Mouse (Mus musculus) WW6 (cell line): ENCODE measurements around the gene Eif2b4.
"Not testable (repeated sequence)": the region's sequence is repeated elsewhere in the genome, so short reads cannot be mapped to it uniquely, and the experiment has no call there.

ENCODE experiments used
- DNase-seq: peaks from one replicate; pipeline ENCODE4 v3.0.0-alpha.2; 2013; ENCODE audit warnings: low read depth, low spot score

The Eif2b4 gene

DNA sequence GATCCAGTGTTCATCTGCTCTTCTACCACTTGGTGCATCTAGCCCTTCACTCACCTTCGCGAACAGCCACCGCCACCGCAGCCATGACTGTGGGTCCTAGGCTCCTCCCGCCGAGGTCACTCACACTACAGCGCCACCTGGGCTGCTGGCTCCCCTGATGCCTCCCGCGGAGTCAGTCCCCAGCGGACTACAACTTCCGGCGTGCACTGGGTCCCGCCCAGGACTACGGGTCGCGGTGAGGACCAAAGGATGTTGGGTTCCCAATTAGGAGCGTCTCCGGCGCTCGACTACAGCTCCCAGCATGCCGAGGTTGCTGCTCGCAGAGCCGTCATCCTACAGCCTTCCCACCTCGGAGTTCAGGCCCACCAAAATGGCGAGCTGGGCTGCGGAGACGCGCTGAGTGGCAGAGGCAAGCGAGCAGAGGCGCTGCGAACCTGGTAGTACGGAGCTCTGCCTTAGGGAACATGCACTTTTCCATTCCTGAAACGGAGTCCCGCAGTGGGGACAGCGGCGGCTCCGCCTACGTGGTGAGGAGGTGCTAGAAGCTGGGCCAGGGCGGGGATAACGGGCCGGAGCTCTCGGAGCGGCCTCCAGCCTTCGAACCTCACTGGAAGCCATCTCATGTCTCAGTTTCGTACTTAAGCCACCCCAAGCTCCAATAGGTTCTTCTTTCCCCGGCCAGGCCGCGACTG, at the start of gene Eif2b4, which contains the start of gene Snx17:
Gene Eif2b4 (minus strand): TSS at position 492 of the 692 bp plus-strand sequence.
Gene Snx17 (plus strand): TSS at position 289 of the 692 bp plus-strand sequence.
- DNase-seq, result peak; percentile 97

DNA sequence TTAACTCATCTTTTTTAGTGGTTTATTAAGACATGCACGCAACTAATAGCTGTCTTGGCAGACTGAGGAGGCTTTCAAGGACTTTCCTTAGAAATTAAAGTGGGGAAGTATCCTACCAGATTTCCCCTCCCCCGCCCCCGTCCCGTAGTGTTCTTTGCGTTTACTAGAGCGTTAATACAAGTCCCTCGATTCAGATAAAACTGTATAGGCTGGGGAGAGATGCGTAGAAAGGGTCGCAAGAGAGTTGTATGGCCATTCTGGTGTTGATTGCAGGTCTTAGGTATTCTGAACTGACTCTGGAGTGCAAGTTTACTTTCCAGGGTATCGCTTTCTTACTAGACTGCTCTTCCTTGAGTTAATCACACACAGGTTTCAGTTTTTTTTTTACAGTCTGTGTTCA, 49.0 kb upstream of the Eif2b4 start:
- no peak for DNase-seq

DNA sequence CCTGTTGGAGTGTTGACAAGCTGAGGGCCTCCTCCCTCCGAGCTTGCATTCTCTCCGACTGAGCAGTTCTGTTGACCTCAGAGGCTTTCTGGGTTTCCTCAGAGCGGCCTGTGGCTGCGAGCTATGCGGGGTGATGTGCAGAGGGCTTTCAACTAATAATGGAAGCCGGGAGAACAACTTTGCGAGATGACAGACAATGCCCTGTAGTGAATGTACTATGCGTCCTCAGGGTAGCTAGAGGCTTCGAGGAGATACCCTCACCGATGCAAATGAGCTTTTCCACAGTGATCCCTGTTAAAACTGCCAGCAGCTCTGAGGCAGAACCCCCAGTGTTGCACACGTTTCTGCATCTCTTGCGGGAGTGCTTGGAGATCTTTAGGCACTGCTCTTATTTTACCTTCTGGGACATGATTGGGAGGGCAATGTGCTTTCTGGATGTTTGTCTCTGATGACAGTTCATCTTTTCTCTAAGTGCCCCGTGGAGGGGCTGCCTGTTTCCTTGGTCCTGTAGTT, 48.3 kb upstream of the Eif2b4 start:
- no peak for DNase-seq

DNA sequence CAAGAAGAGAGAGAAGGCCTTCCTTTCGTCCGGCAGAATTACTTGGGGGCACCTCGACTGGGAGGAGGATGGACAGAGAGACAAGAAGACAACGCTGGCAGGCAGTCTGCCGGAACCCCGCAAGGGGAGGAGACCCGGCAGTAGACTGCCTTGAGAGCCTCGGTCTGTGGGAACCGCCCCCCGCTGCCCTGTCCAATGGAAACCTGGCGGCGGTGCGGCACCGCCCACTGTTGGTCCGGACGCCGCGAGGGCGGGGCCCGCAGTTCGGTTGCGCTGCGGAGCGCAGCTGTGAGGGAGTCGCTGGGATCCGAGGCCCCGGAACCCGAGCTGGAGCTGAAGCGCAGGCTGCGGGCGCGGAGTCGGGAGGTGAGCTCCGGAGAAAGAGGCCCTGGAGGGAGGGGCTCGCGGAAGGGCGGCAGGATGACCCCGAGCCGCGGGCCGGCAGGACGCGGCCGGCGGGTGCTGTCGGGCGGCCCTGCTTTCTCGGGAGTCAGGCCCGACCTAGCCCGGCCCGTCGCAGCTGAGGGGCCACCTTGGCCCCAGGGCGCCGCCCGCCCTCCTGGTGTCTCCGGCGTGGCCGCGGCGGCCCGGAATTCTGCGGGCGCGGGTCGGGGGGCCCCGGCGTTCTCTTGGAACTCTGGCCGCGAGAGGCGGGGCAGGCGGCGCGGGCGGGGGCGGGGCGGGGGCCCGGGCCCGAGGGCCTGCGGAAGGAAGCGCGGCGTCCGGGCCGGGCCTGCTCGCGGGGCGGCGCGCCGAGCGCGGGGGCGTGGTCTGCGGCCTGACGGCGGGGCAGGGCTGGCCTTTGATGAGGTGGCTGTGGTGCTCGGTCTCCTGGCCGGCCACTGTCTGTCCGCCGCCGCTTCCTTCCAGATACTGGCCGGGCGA, 47.6 kb upstream of the Eif2b4 start, which contains the start of the genes Nrbp1 and Gm9970:
Gene Nrbp1 (plus strand): TSS at position 228 of the 885 bp plus-strand sequence.
Gene Gm9970 (minus strand): TSS at position 596 of the 885 bp plus-strand sequence.
- DNase-seq, result peak; percentile 86

DNA sequence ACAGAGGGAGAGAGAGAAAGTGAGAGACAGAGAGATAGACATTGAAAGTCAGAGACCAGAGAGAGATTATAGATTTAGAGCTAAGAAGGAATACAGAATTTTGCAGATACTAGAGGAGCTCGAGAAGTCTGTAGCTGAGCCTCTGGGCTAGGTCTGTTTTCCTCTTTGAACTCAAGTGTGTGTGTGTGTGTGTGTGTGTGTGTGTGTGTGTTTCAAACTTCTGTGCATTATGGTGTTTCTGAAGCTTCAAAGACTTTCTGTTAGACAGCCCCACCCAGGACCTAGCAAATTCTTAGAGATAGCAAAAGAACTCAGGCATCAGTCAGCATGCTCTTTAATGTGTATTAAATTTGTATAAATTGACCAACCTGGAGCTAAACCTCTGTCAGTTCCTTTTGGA, 33.4 kb upstream of the Eif2b4 start:
- DNase-seq, result no peak

DNA sequence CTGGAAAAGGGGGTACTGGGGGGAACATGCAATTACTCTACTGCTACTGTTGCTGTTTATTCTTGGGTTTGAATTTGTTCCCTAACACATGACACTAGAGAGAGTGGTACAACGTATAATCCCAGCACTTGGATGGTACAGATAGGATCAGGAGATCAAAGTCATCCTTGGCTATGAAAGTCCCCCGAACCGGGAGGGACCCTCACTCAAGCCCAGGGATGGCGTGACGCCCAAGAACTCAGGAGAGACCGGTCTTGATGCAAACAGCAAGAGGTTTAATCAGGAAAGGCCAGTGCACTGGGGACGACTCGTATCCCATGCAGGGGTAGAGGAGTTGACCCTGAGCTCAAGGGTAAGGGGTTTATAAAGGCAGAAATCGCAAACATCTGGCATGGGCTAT, 29.5 kb upstream of the Eif2b4 start:
- no peak for DNase-seq

DNA sequence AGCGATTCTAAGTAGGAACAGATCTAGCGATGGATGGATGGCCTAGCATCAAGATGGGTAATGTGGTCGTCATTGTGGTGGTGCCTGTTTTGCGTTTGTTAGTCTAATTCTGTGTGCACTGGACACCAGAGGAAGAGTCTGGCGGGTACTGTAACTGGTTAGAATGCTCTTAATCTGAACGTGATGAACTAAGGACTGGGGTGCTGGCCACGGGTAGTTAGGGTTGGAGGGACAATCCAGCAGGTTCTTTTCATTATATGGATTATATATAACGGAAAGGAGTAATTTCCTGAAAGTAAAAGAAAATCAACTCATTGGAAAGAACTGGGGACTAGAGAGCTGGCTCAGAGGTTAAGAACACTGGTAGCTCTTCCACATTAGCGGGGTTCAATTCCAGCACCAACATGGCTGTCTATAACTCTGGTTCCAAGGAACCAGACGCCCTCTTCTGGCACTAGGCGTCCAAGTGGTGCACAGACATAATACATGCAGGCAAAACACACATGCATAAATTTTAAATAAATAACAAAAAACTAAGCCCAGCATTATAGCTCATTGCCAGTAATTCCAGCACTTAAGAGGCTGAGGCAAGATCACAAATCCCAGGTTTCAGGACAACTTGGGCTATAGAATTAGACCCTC, 28.2 kb upstream of the Eif2b4 start:
- DNase-seq, result no peak

DNA sequence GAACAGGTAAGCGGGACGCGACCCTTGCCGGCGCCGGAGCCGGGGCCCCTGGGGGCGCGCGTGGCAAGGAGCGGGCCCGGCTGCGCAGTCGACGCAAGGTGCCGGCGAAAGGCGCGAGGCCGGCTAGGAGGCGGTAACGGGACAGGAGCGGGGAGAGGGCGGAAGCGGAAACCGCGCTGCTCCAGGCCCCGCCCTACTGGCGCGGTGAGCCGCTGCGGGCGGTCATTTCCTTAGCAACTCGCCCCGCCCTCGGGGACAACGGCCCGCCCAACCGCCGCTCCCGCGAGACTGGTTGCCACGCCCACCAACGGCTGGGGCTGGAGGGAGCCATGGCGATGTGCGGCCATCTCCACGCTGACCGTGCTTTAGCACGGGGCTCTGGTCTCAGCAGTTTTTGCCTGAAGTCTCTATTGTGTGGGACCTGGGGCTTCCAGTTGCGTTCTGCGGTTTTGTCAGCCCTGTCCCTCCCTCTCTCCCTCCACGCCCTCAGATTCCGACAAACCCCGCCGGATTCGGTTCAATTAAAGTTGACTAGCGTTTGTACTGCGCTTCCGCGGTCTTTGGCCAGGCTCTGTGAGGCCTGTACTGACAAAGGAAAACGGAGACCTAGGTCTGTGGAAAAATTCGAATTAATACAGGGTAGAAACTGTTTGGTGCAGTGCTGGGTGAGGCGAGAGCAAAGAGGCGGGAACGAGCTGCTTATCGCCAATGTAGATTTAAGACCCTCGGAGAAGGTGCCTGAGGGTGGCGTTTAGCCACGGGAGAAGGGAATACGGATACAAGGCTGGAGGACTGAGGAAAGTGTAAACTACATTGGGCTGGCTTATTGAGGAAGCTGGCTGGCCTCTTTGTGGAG, 27.4 kb upstream of the Eif2b4 start, which contains the start of gene Ppm1g:
Gene Ppm1g (minus strand): TSS at position 240 of the 856 bp plus-strand sequence.
- DNase-seq, result peak; percentile 87

DNA sequence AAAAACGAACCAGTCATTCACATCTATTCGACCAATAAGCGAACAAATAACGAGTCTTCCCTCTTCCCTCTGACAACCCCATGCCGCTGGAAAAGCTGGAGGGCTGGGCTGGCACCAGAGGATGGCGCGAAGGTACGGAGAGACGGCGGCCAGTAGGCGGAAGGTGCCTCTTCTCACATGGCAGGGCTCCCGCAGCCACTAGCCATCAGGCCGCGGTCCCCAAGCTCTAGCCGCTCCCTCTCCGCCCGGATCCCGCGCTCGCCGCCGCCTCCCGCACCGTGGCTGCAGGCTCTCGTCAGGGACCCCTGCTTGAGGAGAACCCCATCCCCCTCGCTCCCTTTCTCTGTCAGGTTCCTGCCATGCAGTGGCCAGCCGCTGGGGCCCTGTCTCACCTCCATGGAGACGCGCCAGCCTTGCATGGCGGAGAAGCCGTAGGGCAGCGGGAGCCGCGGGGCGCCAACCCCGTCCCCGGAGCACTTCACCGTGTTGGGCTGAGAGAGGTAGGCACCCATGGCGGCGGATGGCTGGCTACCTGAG, 26.7 kb upstream of the Eif2b4 start:
- no peak for DNase-seq

DNA sequence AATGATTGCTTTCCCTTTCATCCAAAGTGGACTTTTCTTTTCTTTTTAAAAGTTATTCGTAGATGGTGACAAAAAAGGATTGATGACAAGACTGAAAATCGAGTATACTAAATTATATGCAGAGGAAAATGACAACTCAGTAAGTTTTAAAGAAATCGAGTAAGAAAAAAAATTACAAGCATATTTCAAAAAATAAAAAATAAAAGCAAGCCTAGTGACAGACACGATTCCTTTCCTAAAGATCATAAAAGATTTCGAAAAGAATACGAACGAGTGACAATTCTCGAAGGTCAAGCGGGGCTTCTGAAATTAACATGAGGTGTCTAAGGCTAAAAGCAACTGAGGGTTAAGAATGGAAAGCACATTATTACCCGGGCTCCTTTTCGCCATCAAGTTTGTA, 26.2 kb upstream of the Eif2b4 start:
- no peak for DNase-seq

DNA sequence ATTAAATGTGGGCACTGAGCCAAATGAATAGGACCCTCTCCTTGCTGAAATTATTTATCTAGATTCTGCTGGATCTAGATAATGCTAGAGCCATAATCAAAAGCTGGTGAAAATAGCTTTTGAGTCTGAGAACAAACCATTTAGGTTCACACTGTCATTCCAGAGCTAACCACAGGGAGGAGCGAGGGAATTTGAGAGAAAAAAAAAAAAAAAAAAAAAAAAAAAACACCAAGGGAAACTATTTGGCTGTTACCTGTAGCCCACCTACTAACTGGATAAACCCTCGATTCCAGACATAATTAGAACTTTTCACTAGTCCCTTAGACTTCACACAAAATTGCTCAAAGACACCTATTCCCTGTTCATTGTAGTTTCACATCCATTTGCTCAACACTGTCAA, 25.8 kb upstream of the Eif2b4 start:
- DNase-seq, result no peak

DNA sequence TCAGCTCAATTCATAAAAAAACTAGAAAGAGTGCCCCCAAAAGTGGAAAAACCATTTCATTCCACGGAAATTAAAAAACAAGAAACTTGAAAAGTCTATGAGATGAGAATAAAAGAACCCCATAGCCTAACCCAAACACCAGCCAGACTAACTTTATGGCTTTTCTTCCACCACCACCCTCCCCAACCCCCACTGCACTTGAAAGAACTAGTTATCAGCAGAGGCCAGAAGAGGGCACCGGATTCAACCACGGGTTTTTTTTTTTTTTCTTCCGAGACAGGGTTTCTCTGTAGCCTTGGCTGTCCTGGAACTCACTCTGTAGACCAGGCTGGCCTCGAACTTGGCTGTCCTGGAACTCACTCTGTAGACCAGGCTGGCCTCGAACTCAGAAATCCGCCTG, 25.1 kb upstream of the Eif2b4 start:
- DNase-seq, result no peak

DNA sequence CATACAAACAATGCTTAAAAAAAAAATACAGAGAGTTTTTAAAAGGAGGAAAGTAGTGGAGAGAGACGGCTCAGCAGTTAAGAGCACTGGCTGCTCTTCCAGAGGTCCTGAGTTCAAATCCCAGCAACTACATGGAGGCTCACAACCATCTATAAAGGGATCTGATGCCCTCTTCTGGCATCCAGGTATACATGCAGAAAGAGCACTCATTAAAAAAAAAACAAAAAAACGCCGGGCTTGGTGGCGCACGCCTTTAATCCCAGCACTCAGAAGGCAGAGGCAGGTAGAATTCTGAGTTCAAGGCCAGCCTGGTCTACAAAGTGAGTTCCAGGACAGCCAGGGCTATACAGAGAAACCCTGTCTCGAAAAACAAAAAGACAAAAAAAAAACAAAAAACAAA, 23.3 kb upstream of the Eif2b4 start:
- DNase-seq, result not testable (repeated sequence)

DNA sequence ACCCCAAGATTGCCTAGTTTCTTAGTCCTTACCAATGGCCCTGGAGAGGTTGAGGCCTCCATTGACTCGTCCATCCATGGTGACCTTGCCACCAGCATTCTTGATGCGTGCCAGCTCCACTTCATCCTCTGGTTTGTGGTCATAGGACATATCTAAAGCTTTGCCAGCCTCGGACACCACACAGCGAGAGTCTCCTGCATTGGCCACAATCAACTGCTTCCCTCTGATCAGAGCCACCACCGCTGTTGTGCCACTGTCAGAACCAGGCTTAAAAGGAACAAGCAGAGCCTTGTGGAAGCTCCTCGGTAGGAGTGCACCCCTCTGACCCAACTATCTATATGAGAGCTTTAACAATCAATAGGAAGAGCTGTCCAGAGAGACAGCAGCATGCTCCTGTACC, 11.2 kb upstream of the Eif2b4 start:
- DNase-seq, result no peak

DNA sequence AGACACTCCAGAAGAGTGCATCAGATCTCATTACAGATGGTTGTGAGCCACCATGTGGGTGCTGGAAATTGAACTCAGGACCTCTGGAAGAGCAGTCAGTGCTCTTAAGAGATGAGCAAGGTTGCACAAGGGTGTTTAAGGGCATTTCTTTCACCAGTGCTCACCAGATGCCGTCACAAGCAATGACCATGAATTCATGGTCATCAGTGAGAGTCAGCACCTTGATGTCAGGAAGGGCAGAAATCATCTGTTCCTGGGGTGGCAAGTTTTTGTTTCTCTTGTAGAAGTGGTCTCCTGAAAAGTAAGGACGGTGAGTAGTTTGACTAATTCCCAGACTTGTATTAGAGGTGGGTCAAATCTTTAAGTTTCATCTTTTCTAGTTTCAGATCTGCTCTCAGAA, 10.6 kb upstream of the Eif2b4 start:
- DNase-seq, result no peak

DNA sequence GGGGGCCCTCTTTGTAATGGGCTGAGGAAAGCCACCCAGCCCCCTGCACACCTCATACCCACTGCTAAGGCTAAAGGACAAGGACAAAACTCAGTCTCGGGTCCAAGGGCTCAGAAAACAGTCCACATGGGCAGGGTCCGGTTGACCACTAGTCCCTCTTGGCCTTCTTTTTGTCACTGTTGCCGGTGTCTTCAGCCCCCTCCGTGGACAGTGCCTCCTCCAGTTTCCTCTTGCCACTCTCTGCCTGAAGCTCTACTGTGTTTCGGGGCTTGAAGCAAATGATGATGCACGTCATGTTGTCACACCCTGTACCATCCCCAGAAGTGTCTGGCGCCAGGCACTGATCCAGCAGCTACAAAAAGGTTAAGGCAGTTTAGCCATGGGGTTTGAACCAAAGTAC, 9.7 kb upstream of the Eif2b4 start:
- no peak for DNase-seq

DNA sequence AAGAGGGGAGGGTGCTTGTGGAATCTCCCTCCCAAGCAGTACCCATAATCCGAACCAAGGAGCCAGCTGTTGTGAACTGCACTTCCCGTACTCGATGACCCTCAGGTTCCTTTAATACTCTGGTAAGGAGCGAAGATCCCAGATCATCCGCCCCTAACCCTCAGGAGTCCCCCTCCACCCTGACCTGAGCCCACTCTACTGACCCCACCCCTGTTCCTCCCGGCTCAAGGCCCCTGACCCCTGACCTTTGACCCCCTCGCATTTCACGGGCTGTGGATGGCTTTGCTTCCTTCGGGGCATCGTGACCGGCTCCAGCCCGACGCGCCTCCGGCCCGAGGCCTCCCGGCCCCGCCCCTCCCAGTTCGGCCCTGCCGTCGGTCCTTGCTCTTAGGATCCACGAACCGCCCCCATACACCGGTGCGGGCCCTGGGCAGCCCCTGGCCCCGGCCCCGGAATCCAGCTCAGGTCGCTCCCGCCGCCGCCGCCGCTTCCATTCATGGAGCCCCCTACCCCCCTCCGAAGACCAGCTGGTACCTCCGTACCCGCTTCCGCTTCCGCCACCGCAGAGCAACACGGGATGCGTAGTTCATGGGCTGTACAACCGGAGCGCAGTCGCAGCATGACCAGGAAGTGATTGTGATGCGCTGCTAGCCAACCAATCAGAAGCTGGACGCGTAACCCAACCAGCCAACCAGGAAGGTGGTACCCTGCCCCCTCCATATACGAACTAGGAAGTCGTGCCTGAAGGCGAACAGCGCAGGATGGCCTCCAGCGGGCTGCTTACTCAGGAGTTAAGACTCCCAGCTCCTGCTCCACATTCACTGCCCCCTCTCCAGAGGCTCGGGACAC, 8.7 kb upstream of the Eif2b4 start, which contains the start of gene Zfp513:
Gene Zfp513 (minus strand): TSS at position 562 of the 849 bp plus-strand sequence.
- DNase-seq, result peak; percentile 93

DNA sequence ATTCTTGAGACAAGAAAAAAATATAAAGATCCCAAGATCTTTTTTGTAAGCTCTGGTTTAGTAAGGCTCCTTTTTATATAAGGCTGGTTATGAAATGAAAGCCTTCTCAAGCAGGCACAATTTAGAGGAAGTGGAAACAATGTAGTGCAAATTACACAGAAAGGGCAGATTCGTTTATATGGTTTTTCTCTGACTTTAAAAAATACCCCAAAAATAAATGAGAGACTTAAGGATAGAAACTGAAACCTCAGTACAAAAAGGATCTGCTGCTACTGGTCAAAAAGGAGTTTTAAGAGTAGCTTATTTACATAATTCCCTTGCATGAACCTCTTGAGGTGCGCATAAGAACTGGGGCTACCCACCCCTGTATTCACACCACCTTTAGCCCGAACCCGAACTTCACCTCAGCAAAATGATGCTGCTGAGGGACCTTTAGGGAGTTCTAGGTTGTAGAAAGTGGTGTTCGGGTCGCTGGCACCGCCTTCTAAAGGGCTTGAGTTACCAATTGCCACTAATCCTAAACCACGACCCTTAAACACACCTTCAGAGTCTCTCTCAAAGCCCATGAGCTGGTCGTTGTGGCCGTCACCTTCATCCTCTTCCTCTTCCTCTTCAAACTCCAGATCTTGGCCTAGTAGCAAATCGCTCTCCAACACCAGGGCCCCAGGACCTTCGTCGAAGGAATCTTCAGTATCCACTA, 8.0 kb upstream of the Eif2b4 start:
- DNase-seq, result no peak

DNA sequence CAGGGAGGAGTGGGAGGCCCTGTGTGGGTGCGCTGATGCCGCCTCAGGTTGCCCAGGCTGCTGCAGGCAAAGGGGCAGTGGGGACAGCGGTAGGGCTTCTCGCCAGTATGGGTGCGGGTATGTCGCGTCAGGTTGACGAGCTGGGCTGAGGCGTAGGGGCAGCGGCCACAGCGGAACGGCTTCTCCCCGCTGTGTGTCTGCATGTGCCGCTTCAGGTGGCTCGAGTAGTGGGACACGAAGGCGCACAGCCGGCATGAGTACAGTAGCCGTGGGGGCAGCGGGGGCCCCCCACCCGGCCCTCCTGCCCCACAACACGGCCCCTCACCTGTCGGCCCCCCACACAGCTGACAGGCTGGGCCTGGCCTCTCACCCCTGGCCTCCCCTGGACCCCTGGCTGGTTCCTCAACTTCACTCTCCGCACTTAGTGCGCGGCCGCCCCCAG, 7.1 kb upstream of the Eif2b4 start:
- DNase-seq, result no peak
